Mouse (Mus musculus) myocyte (in vitro differentiated cells): ENCODE results near the gene Ssh2. TPM values are rescaled to one million over a fixed set of nuclear protein-coding genes. Genes with fewer than 3 reads are reported as not detected.

Experiments
- H3K27me3 ChIP-seq: one replicate; pipeline ENCODE4 v1.6.1; 2011; ENCODE audit not compliant: control insufficient read depth, insufficient read depth, insufficient read length
- H3K36me3 ChIP-seq: one replicate; pipeline ENCODE4 v1.6.1; 2011; ENCODE audit not compliant: control insufficient read depth, insufficient read depth
- H3K4me2 ChIP-seq: one replicate; pipeline ENCODE4 v1.6.1; 2011; ENCODE audit warnings: low read depth, control low read depth
- H3K4me3 ChIP-seq: one replicate; pipeline ENCODE4 v1.5.1; 2011; ENCODE audit warnings: mild to moderate bottlenecking, control low read depth, moderate library complexity
- H3K79me2 ChIP-seq: one replicate; pipeline ENCODE4 v1.6.1; 2011; ENCODE audit not compliant: control insufficient read depth, insufficient read depth
- H3ac ChIP-seq: one replicate; pipeline ENCODE4 v1.6.1; 2011; ENCODE audit not compliant: control insufficient read depth, insufficient read length
- CEBPB ChIP-seq: IDR thresholded peaks from 2 replicates; pipeline ENCODE4 v1.6.1; 2011; ENCODE audit warnings: mild to moderate bottlenecking, moderate library complexity; ENCODE audit not compliant: poor library complexity, insufficient read depth, severe bottlenecking
- E2F4 ChIP-seq: IDR thresholded peaks from one replicate; pipeline ENCODE4 v1.6.1; 2011; ENCODE audit warnings: mild to moderate bottlenecking, control low read depth, moderate library complexity; ENCODE audit not compliant: insufficient read depth
- MAX ChIP-seq: IDR thresholded peaks from one replicate; pipeline ENCODE4 v1.6.1; 2011; ENCODE audit warnings: low read depth, mild to moderate bottlenecking, control low read depth
- MYOD1 ChIP-seq, 3 experiments: IDR thresholded peaks; one replicate each; pipeline ENCODE4 v1.6.1; 2011; ENCODE audit warnings: control low read depth in 2 of 3, low read depth in 2 of 3, mild to moderate bottlenecking in 2 of 3, moderate library complexity in 1 of 3; ENCODE audit not compliant: insufficient read length in 2 of 3, control insufficient read depth in 1 of 3
- MYOG ChIP-seq, 3 experiments: IDR thresholded peaks; one replicate each; pipeline ENCODE4 v1.6.1; 2011; ENCODE audit warnings: control low read depth in 2 of 3, low read depth in 2 of 3, mild to moderate bottlenecking in 2 of 3; ENCODE audit not compliant: insufficient read length in 2 of 3, control insufficient read depth in 1 of 3, insufficient read depth in 1 of 3
- POLR2A ChIP-seq: IDR thresholded peaks from one replicate; pipeline ENCODE4 v1.6.1; 2011; ENCODE audit warnings: low read depth, mild to moderate bottlenecking, control low read depth, moderate library complexity; ENCODE audit not compliant: insufficient read length
- POLR2AphosphoS2 ChIP-seq: IDR thresholded peaks from one replicate; pipeline ENCODE4 v1.6.1; 2011; ENCODE audit warnings: low read depth, control low read depth; ENCODE audit not compliant: insufficient read length
- REST ChIP-seq: IDR thresholded peaks from one replicate; pipeline ENCODE4 v1.6.1; 2011; ENCODE audit warnings: mild to moderate bottlenecking, control low read depth, moderate library complexity; ENCODE audit not compliant: insufficient read depth, insufficient read length
- SRF ChIP-seq: IDR thresholded peaks from one replicate; pipeline ENCODE4 v1.6.1; 2011; ENCODE audit warnings: low read depth; ENCODE audit not compliant: control insufficient read depth, insufficient read length
- TCF12 ChIP-seq: IDR thresholded peaks from one replicate; pipeline ENCODE4 v1.6.1; 2011; ENCODE audit warnings: mild to moderate bottlenecking, control low read depth; ENCODE audit not compliant: poor library complexity, insufficient read depth, severe bottlenecking
- TCF3 ChIP-seq: IDR thresholded peaks from one replicate; pipeline ENCODE4 v1.6.1; 2011; ENCODE audit warnings: low read depth, control low read depth; ENCODE audit not compliant: insufficient read length
- USF1 ChIP-seq: IDR thresholded peaks from one replicate; pipeline ENCODE4 v1.6.1; 2011; ENCODE audit warnings: low read depth, mild to moderate bottlenecking, control low read depth, moderate library complexity
- polyA plus RNA-seq: library from polyadenylated mRNA; unstranded; fragments of >200 nt; fragmentation: generic; extraction: Trizol; gene quantifications from one replicate; pipeline ENCODE4 v1.2.1, GENCODE M21; 2012; ENCODE audit warnings: missing spikeins

The Ssh2 gene
- polyA plus RNA-seq, 1 experiment: 4.8 TPM

GRCm38 (mm10) chr11:77367541-77368270, 151.6 kb downstream of the Ssh2 start:
- no peaks in the 10 kb centered on the region for H3K36me3 ChIP-seq
- no peaks in the 10 kb centered on the region for H3K79me2 ChIP-seq
- H3ac ChIP-seq: no peak overlapping the region
- TF ChIP-seq POLR2A (no peak), USF1 (no peak), CEBPB (no peak), POLR2AphosphoS2 (no peak), MYOG (IDR thresholded peaks at IDR 0.05; ENCODE audit: control insufficient read depth in 1 of 3, insufficient read depth in 1 of 3, insufficient read length in 2 of 3, low read depth in 2 of 3) (no peak), E2F4 (no peak), TCF3 (no peak), MAX (no peak), MYOD1 (IDR thresholded peaks at IDR 0.05; ENCODE audit: control insufficient read depth in 1 of 3, insufficient read length in 2 of 3, low read depth in 2 of 3) (no peak), TCF12 (no peak), SRF (no peak), REST (no peak)
- H3K4me3 ChIP-seq: no peak overlapping the region
- no peaks in the 10 kb centered on the region for H3K27me3 ChIP-seq
- H3K4me2 ChIP-seq: no peak overlapping the region

- Histone ChIP-seq H3K79me2 (no peaks in the 10 kb centered on the region), H3ac (no peak overlapping the region), H3K4me2 (no peak overlapping the region), H3K36me3 (no peaks in the 10 kb centered on the region), H3K4me3 (no peak overlapping the region), H3K27me3 (no peaks in the 10 kb centered on the region)
- TF ChIP-seq TCF3 (no peak), POLR2A (no peak), SRF (no peak), MYOG (IDR thresholded peaks at IDR 0.05; ENCODE audit: control insufficient read depth in 1 of 3, insufficient read depth in 1 of 3, insufficient read length in 2 of 3, low read depth in 2 of 3) (no peak), CEBPB (no peak), USF1 (no peak), E2F4 (no peak)
Observed at GRCm38 (mm10) chr11:77369188-77369840, 153.2 kb downstream of the Ssh2 start.

GRCm38 (mm10) chr11:77369841-77370191, 153.7 kb downstream of the Ssh2 start:
- Histone ChIP-seq H3K4me2 (no peak overlapping the region), H3K4me3 (no peak overlapping the region), H3K27me3 (no peaks in the 10 kb centered on the region), H3K36me3 (no peaks in the 10 kb centered on the region), H3K79me2 (no peaks in the 10 kb centered on the region), H3ac (no peak overlapping the region)
- no peak for TF ChIP-seq E2F4
- TF ChIP-seq SRF: no peak
- no peak for TF ChIP-seq USF1
- no peak for TF ChIP-seq MYOD1 (IDR thresholded peaks at IDR 0.05; ENCODE audit: control insufficient read depth in 1 of 3, insufficient read length in 2 of 3, low read depth in 2 of 3)
- no peak for TF ChIP-seq MYOG (IDR thresholded peaks at IDR 0.05; ENCODE audit: control insufficient read depth in 1 of 3, insufficient read depth in 1 of 3, insufficient read length in 2 of 3, low read depth in 2 of 3)
- TF ChIP-seq TCF3: no peak

- TF ChIP-seq CEBPB (no peak), POLR2A (no peak), MYOG (IDR thresholded peaks at IDR 0.05; ENCODE audit: control insufficient read depth in 1 of 3, insufficient read depth in 1 of 3, insufficient read length in 2 of 3, low read depth in 2 of 3) (no peak), E2F4 (no peak), REST (no peak), SRF (no peak), TCF12 (no peak), TCF3 (no peak), MAX (no peak), USF1 (no peak), POLR2AphosphoS2 (no peak), MYOD1 (IDR thresholded peaks at IDR 0.05; ENCODE audit: control insufficient read depth in 1 of 3, insufficient read length in 2 of 3, low read depth in 2 of 3) (no peak)
- Histone ChIP-seq H3ac (no peak overlapping the region), H3K27me3 (no peaks in the 10 kb centered on the region), H3K79me2 (no peaks in the 10 kb centered on the region), H3K4me3 (no peak overlapping the region), H3K36me3 (no peaks in the 10 kb centered on the region), H3K4me2 (no peak overlapping the region)
Observed at GRCm38 (mm10) chr11:77371088-77371487, 155.0 kb downstream of the Ssh2 start.
